Mouse (Mus musculus): Measurements from ENCODE around the gene Stra8. TPM values are rescaled to one million over a fixed set of nuclear protein-coding genes. Genes with fewer than 3 reads are reported as not detected.

Gene Stra8
- polyA plus RNA-seq, 1 experiment from 2014 or later: not detected

DNA sequence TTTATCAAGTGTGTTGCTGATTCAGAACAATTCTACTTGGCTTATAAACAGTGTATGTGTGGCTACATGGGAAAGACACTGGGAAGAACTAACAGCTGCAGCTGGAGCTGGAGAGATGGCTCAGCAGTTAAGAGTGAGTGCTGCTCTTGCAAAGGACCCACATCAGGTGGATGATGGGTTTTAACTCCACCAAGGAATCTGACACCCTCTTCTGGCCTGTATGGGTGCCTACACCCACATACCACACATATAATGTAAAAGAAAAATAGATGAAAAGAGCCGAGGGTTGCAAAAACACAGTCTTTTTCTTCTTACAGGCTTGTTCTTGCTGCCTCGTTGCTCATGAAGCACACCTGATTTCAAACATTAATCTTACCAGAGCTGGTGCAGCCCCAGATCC lies 13.8 kb upstream of the Stra8 start:
- no peak overlapping the region for H3K4me2 ChIP-seq (replicated peaks)
- 81% methylated on average over 2 of the region's 2 CpGs for WGBS
- no peak overlapping the region for H3K4me3 ChIP-seq
- no peak overlapping the region for H3K9ac ChIP-seq
- no peak for ATAC-seq (ENCODE audit: low FRiP score, low read depth)
- peaks cover 66% of the 10 kb centered on the region for H3K36me3 ChIP-seq
- no peaks in the 10 kb centered on the region for H3K27me3 ChIP-seq
- H3K4me1 ChIP-seq: peaks cover 13% of the 10 kb centered on the region
- no peak overlapping the region for H3K27ac ChIP-seq
- H3K9me3 ChIP-seq: no peaks in the 10 kb centered on the region

DNA sequence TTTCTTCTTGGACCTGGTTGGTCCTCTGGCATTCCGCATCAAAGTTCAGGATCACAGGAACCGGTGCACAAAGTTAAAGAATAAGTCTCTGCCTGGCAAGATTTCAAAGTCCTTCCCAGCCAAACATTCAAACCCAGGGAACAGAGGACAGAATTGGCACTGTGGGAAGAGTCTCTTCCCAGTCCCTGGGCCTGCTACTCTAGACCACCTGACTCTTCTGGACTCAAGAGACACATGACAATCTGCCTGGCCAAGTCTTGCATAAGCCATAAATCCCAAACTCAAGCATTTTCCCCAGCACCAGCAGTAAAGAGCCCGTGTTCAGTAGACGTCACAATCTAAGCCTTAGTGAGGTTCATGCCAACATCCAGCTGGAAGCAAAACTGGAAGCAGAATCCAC lies 13.3 kb upstream of the Stra8 start:
- Histone ChIP-seq H3K9ac (no peak overlapping the region), H3K4me2 (replicated peaks) (no peak overlapping the region), H3K4me3 (no peak overlapping the region), H3K4me1 (peaks cover 13% of the 10 kb centered on the region), H3K27ac (no peak overlapping the region), H3K36me3 (peaks cover 61% of the 10 kb centered on the region), H3K27me3 (no peaks in the 10 kb centered on the region), H3K9me3 (no peaks in the 10 kb centered on the region)
- ATAC-seq (ENCODE audit: low FRiP score, low read depth): no peak
- whole genome bisulfite sequencing: 93% methylated on average over 4 of the region's 4 CpGs

DNA sequence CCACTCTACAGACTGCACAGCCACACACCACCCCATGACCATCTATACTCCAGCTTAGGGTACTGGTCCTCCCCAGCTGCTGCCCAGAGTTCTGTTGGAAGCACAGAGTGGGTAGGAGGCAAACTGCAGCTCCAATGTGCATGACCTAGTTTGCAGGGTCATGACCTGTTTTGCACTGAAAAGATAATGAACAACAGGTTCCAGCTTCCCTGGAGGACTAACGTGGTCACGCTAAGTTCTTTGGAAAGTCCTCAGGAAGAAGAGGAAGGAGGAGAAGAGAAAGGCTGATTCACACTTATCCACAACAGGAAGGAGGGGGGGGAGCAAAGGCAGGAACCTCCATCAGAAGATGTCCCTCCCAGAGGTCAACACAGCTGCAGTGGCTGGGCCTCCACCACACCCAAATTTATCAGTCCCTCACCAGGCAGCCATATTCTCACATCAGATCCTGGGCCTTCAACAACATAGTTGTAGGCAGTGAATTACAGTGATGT lies 12.8 kb upstream of the Stra8 start:
- Histone ChIP-seq H3K36me3 (peaks cover 56% of the 10 kb centered on the region), H3K4me2 (replicated peaks) (no peak overlapping the region), H3K9ac (no peak overlapping the region), H3K9me3 (no peaks in the 10 kb centered on the region), H3K27me3 (no peaks in the 10 kb centered on the region), H3K4me1 (peaks cover 13% of the 10 kb centered on the region), H3K27ac (no peak overlapping the region), H3K4me3 (no peak overlapping the region)
- WGBS: 33% methylated on average over 2 of the region's 2 CpGs
- ATAC-seq (ENCODE audit: low FRiP score, low read depth): no peak

DNA sequence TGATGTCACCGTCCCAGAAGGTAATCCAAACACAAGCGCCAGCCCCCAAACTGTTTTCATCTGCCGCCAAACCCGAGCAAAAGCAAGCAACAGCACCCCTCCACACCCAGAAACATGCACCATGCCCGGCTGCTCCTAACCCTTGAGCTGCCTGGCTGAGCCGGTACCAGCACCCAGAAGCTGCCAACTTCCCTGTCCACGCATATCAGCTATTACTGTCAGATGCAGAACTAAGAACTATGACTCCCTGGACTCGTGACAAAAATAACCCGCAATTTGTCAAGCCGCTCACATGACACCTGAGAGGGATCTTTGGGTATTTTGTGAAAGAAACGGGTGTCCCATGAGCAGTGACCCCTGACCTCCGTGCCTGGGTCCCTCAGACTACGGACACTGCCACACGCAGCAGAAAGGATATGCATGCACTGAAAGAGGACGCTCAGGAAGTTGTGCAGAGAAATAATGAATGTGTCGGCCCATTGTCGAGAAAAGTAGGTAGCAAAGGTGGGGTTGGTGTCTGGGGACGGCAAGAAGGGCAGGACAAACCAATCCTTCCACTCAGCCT lies 12.2 kb upstream of the Stra8 start:
- Histone ChIP-seq H3K4me1 (peaks cover 13% of the 10 kb centered on the region), H3K27me3 (no peaks in the 10 kb centered on the region), H3K36me3 (peaks cover 50% of the 10 kb centered on the region), H3K4me3 (no peak overlapping the region), H3K9ac (no peak overlapping the region), H3K9me3 (no peaks in the 10 kb centered on the region), H3K4me2 (replicated peaks) (no peak overlapping the region), H3K27ac (no peak overlapping the region)
- 86% methylated on average over 18 of the region's 18 CpGs for WGBS
- ATAC-seq (ENCODE audit: low FRiP score, low read depth): no peak

DNA sequence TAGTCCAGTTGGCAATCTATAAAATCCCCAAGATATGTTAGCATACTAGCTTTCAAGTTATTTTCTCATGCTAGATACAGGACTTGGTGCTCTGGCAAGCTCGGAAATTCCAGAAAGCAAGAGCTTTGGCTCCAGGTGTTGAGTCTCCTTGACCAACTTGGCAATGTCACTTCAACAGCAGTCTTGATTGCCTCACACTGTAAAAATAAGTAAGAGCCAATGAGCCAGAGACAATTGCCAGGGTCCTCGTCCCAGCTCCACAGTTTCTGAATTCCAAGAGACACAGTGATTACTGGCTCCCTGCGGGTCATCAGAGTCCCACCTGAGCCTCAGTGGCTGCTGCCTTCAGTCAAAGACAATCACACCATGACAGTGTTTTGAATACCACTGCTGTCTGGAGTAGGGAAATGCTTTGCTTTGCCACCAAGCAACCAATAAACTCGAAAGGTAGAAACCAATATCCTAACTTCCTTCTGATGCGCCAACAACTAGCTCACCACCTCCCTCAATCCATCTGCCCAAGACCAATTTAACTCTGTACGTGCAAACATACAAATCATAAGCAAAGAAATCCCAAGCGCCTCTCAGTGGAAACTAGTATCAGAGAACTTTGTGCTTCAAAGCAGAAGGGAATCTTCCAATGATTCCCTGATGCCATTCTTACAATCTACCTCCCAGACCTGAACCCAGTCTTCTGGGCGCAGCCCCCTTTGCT lies 10.2 kb upstream of the Stra8 start:
- H3K27me3 ChIP-seq: no peaks in the 10 kb centered on the region
- no peaks in the 10 kb centered on the region for H3K9me3 ChIP-seq
- peak overlapping the region; percentile 72 for H3K4me2 ChIP-seq (replicated peaks)
- no peak overlapping the region for H3K27ac ChIP-seq
- no peak for ATAC-seq (ENCODE audit: low FRiP score, low read depth)
- H3K4me3 ChIP-seq: peak overlapping the region; percentile 76
- WGBS: 51% methylated on average over 8 of the region's 8 CpGs
- H3K4me1 ChIP-seq: peaks cover 13% of the 10 kb centered on the region
- peak overlapping the region; percentile 73 for H3K9ac ChIP-seq
- peaks cover 32% of the 10 kb centered on the region for H3K36me3 ChIP-seq

DNA sequence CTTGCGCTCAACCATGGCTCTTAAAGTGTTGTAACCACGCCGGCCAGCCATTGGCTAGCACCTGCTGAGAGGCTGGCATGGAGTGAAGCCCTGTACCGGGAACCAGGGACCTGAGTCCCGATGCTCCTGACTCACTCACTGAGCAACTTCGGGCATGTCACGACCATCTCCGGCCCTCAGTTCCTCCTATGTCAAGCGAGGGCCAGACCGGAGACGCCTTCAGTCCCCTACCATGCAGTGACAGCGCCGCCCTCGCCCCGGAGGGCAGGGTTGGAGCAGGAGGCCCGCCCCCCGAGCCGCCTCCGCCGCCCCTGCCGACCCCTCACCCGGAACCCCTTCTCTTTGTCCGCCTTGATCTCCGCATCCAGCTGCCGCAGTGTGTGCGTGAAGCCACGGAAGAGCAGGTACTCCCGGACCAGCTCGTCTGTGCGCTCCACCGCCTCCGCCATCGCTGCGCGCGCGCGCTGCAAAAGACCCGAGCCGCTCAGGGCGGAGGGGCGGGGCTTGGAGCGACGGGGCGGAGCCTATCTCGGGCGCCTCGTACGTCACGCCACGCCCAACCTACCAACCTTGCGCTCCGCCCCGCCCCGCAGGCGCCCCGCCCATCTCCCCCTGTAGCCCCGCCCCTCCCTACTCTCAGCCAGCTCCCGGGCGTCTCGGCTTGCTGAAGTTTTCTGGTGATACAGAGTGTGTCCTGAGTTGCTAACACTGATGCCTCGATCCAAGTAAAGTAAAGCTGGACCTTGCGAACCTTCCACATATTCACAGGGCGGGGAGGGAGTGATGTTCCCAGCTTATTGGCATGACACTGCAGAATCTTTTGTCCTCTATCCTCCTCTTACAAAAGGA lies 9.4 kb upstream of the Stra8 start, which contains the start of gene Wdr91:
Wdr91 (minus strand) TSS at position 506 of the 849 bp plus-strand sequence.
- H3K36me3 ChIP-seq: peaks cover 25% of the 10 kb centered on the region
- WGBS: under 1% methylated on average over 62 of the region's 64 CpGs
- H3K9me3 ChIP-seq: no peaks in the 10 kb centered on the region

DNA sequence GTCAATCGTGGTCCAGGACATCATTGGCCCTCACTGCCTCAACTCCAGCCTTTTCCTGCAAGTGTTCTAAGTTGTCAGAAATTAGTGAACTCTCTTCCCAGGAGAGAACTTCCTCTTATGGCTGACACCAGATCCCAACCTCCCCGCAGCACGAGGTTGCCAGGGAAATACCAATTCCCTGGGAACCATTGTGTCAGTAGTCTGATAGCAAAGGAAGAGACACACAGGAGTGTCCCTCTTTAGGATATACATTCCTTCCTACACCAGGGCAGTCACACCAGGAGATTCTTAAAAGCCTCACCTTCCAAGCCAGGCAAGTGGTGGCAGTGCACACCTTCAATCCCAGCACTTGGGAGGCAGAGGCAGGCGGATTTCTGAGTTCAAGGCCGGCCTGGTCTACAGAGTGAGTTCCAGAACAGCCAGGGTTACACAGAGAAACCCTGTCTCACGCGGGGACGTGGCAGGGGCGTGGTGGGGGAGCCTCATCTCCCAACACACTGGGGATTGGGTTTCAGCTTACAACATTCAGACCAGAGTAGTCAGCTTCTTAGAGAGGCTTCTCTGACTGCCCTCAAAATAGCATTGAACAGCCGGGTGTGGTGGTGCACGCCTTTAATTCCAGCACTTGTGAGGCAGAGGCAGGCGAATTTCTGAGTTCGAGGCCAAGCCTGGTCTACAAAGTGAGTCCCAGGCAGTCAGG lies 6.5 kb upstream of the Stra8 start:
- Histone ChIP-seq H3K9me3 (no peaks in the 10 kb centered on the region), H3K4me2 (replicated peaks) (no peak overlapping the region), H3K4me3 (no peak overlapping the region), H3K27me3 (no peaks in the 10 kb centered on the region), H3K4me1 (peaks cover 19% of the 10 kb centered on the region), H3K27ac (no peak overlapping the region), H3K36me3 (no peaks in the 10 kb centered on the region), H3K9ac (no peak overlapping the region)
- no peak for ATAC-seq (ENCODE audit: low FRiP score, low read depth)
- 84% methylated on average over 13 of the region's 13 CpGs for WGBS

More for the DNA sequence above, 9.4 kb upstream of the Stra8 start, which contains the start of gene Wdr91:
- Histone ChIP-seq H3K27me3 (no peaks in the 10 kb centered on the region), H3K4me3 (peak within 1 kb of the TSS; percentile 76), H3K4me1 (peaks cover 13% of the 10 kb centered on the region), H3K27ac (peak within 1 kb of the TSS; percentile 78; the same call in 1 of the 2 replicates), H3K9ac (peak within 1 kb of the TSS; percentile 73), H3K4me2 (replicated peaks) (peak within 1 kb of the TSS; percentile 72)
- ATAC-seq (ENCODE audit: low FRiP score, low read depth): peak; percentile 91

DNA sequence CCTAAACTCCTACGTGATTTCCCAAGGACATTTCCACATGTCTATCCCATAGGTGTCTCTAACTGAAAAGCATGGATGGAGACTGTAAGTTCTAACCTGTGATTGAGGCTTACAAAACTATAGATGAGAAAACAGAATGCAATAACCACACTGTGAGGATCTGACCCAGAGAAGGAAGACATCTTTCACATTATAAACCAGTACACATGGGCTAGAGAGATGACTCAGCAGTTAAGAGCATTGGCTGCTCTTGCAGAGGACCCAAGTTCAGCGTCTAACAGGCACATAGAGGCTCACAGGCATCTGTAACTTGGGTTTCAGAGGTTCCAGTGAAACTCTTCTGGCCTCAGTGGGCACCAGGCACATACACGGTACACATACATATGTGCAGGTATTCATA lies 5.5 kb upstream of the Stra8 start:
- Histone ChIP-seq H3K27me3 (no peaks in the 10 kb centered on the region), H3K4me2 (replicated peaks) (no peak overlapping the region), H3K4me1 (peaks cover 13% of the 10 kb centered on the region), H3K36me3 (no peaks in the 10 kb centered on the region), H3K9ac (no peak overlapping the region), H3K27ac (no peak overlapping the region), H3K4me3 (no peak overlapping the region), H3K9me3 (no peaks in the 10 kb centered on the region)
- WGBS: 85% methylated on average over 3 of the region's 3 CpGs
- no peak for ATAC-seq (ENCODE audit: low FRiP score, low read depth)

DNA sequence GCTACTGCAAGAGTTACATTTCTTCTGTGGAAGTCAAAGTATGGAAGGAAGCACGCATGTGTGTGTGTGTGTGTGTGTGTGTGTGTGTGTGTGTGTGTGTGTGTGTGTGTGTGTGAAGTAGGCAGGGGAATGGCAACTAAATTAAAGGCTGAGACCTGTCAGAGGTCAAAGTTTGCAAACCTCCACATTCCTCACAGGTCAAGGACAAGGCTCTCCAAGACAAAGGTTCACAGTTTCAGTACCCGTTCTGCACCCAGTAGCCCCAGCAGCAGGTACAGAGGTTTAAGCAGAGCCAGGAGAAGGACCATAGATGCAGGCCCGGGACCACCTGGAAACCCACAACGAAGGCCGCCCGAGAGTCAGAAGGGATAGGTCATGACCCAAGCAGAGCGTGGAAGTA lies 817 bp upstream of the Stra8 start:
- 52% methylated on average over 7 of the region's 7 CpGs for WGBS
- Histone ChIP-seq H3K9me3 (no peaks in the 10 kb centered on the region), H3K27me3 (no peaks in the 10 kb centered on the region), H3K4me2 (replicated peaks) (no peak overlapping the region), H3K4me1 (0 out of 2 replicates have a peak, but pooled peaks cover 9% of the 10 kb centered on the region), H3K4me3 (no peak overlapping the region), H3K36me3 (no peaks in the 10 kb centered on the region), H3K27ac (no peak overlapping the region), H3K9ac (no peak overlapping the region)
- ATAC-seq (ENCODE audit: low FRiP score, low read depth): no peak

DNA sequence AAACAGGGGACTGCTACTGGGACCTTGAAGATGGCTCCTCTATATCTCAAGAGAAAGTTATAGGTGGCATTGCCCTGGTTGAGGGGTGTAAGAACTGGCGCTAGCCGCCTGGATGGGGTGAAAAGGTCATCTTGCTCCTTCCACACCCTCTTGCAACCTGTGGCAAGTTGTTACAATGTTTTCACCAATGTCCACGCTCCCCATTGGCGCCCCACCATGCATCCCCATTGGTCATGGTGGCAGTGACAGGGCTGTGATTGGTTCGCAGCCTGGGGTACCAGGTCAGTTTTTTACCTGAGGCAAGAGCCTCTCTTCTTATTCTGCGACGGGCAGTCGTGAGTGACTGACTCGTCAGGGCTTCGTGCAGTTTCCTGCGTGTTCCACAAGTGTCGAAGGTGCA lies 668 bp downstream of the Stra8 start:
- Histone ChIP-seq H3K9ac (no peak overlapping the region), H3K9me3 (no peaks in the 10 kb centered on the region), H3K4me2 (replicated peaks) (no peak overlapping the region), H3K4me1 (peaks cover 12% of the 10 kb centered on the region; the same call in 1 of the 2 replicates), H3K27me3 (no peaks in the 10 kb centered on the region), H3K27ac (no peak overlapping the region), H3K36me3 (no peaks in the 10 kb centered on the region), H3K4me3 (no peak overlapping the region)
- 93% methylated on average over 12 of the region's 12 CpGs for WGBS
- no peak for ATAC-seq (ENCODE audit: low FRiP score, low read depth)

DNA sequence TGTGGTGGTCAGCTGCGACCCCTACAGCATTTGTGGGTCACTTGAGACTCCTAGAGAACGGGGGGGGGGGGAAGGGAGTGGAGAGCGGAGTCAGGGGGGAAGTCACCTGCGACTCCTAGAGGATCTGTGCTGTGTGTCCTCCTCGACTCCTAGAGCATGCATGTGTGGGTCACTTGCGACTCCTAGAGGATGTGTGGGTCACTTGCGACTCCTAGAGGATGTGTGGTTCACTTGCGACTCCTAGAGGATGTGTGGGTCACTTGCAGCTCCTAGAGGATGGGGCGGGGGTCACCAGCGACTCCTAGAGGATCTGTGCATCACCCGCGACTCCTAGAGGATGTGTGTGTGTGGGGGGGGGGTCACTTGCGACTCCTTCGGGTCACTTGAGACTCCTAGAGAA lies 2.0 kb downstream of the Stra8 start:
- Histone ChIP-seq H3K4me2 (replicated peaks) (no peak overlapping the region), H3K9me3 (no peaks in the 10 kb centered on the region), H3K27me3 (no peaks in the 10 kb centered on the region), H3K4me3 (no peak overlapping the region), H3K36me3 (no peaks in the 10 kb centered on the region), H3K9ac (no peak overlapping the region), H3K27ac (no peak overlapping the region), H3K4me1 (peaks cover 10% of the 10 kb centered on the region; the same call in 1 of the 2 replicates)
- 60% methylated on average over 14 of the region's 14 CpGs for WGBS
- ATAC-seq (ENCODE audit: low FRiP score, low read depth): no peak

Measured in limb, embryonic 13.5 days (tissue).